Mouse (Mus musculus): Measurements from ENCODE around the gene Kremen2. TPM values are rescaled to one million over a fixed set of nuclear protein-coding genes. Genes with fewer than 3 reads are reported as not detected.

The Kremen2 gene
- total RNA-seq, 2 experiments from 2014 or later = not detected

DNA sequence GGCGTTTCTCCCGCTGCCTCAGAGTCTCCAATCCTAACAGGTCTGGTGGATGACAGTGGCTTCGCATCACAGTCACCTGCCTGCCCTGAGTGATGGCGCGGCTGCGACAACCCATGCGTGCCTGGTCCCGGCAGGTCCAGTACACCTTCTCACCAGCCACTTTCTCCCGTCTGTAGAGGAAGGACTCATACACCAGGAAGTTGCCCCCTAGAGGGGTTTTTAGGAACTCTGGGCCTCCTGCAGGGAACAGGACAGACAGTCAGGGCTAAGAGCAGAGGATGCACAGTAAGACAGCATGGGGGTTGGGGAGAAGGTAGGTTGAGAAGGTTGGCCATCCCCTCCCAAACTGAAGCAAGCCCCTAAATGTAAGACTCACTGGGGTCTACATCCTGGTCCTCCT, 14.6 kb upstream of the Kremen2 start:
- DNase-seq = no peak

DNA sequence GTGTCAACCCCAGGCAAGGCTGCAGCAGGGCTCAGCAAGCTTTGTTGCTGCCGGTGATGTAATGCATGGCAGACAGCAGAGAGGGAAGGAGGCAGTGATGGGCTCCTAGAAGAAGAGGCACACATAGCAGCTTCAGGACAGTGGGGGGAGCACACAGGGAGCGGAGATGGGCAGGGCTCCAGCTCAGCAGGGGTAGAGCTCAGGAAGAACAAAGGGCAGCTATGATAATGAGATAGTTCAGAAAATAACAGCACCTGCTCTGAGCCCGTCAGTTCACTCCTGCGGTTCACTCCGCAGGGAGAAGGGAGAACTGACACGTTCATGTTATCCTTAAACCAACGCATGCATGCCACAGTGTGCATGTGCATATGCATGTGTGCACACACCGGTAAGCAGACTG, 13.2 kb upstream of the Kremen2 start:
- no peak for DNase-seq

DNA sequence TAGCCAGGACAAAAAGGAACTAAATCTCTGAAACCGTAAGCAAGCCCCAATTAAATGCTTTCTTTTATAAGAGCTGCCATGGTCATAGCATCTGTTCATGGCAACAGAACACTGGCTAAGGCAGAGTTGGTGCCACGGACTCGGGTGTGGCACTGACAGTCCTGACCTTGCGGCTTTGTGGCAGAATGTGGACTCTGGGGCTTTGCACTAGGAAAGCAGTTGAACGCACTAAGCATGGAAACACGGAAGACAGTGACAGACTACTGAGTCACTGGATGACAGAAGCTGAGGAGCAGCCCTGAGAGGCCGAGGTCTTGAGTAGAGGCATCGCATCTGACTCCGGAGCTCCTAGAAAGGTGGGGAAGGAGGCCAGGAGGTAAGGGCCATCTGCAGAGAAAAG, 11.9 kb upstream of the Kremen2 start:
- DNase-seq = no peak

DNA sequence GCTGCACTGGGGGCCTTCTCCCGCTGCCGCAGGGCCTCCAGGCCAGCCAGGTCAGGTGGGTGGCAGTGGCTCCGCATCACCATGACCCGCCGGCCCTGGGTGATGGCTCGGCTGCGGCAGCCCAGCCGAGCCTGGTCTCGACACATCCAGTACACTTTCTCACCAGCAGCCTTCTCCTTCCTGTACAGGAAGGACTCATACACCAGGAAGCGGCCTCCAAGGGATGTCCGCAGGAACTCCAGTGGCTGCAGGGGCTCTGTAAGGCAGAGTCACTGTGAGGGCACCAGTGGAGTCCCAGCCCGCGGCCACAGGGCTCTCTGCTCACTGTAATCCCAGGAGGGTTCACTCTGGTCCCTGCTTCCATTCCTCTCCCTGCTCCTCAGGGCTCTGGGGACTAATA, 10.1 kb upstream of the Kremen2 start:
- no peak for DNase-seq

DNA sequence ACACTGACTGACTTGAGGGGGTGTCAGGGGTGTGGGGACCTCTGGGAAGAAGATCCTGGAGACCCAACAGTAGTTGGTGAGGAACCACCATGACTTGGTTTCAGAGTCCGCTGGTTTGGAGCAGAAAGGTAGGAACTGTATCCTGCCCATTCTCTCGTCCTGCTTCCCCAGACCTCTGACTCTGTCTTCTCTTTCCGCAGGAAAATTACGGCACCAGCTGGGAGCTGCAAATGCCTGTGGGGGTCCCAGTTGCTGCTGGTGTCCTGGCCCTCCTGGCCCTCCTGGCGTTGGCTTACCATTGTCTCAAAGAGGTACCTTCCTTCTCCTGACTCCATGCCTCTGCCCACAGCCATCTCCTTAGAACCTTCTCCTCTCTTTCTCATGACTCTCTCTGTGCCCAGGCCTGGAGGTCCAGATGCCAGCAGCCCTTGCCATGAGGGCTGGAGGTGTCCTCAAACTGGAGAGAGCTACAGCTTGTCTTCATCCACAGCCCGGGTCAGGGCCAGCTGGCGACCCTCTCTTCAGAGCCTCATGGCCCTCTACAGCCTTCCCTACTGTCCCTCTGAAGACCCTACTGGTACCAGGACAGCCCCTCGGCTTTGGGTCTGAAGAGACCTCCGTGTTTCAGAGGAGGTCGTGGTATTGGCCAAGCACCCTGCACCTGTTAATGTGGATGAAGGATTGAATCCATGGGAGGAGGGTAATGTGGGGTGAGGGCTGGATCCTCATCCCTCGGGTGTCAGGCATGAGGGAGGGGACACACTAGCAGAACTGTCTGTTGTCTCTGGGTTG, 4.0 kb upstream of the Kremen2 start:
- DNase-seq = no peak

DNA sequence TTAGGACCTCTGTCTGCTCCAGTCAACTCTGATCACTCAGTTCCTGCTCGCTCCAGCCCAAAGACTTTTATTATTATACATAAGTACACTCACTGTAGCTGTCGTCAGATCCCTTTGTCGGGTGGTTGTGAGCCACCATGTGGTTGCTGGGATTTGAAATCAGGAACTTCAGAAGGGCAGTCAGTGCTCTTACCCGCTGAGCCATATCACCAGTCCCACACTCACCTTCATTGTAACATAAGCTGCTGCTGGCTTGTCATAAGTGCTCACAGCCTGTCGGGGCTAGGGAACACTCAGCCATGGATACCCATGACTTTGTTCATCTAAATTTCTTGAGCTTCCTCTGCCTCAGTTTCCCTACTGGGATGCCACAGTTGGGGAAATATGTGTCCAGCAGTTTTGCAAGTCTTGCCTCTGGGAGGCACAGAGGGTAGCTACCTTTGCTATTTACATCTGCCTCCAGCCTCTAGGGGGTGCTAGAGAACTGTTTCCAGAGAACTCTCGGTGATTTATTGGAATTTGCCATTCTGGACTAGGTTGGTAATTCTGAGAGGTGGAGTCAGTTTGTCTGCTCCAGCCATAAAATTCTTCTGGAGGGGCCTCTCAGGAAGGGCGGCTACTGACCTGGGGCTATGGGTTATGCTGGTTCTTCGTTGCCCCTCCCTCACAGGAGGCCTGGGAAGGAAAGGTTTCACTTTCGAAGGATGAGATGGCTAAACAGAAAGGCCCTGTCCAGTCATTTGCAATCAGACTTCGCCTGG, 3.2 kb upstream of the Kremen2 start:
- peak; percentile 47 for DNase-seq

DNA sequence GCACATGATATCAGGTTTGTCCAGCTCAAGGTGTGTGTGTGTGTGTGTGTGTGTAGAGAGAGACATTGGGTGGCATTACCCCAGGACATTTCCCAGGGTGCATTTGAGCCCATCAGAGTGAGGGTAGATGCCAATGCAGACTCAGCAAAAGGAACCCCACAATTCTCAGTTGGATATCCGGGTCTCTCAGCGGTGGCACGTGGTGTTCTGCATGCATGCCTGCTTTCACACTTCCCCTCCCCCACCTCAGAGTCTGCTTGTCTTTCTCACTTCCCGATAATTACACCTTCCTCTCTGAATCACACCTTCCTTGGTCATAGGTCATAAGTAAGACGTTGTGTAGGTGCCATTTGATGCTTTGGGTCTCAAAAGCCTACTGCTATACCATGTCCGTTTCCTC, 2.4 kb upstream of the Kremen2 start:
- no peak for DNase-seq

DNA sequence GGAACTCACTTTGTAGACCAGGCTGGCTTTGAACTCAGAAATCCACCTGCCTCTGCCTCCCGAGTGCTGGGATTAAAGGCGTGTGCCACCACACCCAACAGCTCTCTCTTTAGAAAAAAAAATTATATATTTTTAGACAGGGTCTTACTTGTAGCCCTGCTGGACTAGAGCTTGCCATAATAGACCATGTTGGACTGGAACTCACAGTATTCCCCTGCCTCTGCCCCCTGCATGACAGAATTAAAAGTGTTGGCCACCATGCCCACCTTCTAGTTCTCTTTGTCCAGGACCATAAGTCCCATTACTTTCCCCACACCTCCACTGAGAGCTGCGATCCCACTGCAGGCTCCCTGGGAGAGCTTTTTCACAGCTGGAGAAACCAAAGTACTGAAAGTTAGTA, 1.8 kb upstream of the Kremen2 start:
- no peak for DNase-seq

DNA sequence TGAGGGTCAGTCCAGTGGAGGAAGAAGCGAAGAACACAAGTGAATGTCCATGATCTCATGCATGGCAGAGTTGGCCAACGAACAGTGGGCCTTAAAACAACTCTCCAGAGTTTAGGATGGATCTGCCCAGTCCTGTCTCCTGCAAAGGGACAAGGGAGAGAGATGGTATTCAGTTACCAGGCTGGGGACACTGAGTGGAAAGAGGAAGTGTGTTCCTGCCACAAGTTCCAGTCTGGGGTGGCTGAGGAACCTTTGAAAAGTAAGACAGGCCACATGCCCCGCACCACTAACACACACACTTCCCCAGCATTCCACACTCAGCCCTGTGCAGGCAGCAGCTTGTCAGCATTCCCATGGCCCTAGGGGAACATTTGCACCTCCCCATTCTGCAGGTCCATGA, 1.1 kb upstream of the Kremen2 start:
- no peak for DNase-seq

DNA sequence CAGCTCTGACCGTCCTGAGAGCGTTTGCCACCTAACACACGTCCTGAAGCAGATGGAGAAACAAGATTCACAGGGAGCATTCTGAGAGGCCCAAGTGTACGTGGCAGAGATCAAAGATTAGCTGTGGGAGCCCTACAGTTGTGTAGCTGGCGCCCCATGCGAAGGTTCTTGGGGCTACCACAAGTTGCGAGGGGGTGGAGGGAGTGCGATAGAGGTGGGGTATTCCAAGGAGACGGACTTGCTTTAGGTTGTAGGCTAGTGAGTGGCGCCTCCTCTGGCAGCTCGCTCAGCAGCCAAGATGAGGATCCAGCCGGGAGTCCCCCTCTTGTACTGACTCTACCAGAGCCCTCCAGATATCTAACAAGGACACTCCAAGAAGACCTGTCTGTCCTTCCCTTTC, 678 bp upstream of the Kremen2 start:
- no peak for DNase-seq

DNA sequence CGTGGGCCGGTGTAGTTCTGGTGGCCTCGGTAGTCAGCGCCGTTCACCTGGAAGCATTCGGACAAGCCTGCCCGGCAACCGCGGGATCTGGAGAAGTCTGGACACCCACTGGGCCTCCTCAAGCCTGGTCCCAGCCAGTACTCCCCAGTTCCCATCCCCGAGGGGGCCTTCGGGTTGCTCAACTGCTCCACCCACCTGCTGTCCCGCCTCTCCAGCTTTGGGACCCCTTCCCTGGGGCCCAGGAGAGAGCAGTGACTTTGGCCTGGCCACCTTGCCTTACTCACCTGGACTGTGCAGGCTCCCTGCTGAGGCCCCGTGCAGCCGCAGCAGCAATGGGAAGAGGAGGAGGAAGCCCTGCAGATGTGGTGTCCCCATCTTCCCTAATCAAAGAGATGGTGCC, 982 bp downstream of the Kremen2 start:
- DNase-seq = no peak

DNA sequence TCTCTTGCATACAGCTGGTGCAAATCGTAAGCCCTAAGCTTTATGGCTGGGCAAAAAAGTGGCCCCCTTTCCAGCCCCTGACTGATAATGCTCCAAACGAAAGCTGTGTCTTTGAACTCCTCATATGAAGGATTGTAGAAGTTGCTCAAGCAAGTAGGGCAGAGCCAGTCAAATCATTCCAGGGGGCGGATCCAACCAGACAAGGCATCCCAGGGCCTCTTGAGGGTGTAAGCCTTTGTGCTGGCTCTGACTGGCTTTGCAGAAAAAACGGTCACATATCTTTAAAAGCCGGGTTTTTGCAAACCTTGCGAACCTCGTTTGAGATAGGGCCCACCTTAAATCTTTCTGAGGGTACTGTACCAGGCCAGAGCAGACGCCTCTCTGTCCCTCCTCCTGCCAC, 1.6 kb downstream of the Kremen2 start:
- no peak for DNase-seq

DNA sequence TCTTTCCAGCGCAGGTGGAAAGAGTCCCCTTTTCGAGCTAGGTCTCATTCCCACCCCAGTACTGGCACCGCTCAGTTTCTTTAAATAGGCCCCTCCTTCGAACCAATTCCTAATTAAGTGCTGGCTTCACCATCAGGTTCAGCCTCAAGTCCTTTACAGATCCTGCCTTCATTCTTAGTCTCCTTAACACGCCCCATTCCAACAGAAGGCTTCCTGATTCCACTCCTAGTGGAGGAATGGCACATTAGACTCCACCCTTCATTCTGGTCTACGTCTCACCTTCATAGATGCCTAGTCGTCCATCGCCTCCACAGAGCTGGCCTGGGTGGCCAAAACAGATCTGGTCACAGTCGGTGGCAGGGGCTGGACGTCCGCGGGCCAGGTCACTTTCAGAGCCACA, 2.7 kb downstream of the Kremen2 start:
- no peak for DNase-seq

DNA sequence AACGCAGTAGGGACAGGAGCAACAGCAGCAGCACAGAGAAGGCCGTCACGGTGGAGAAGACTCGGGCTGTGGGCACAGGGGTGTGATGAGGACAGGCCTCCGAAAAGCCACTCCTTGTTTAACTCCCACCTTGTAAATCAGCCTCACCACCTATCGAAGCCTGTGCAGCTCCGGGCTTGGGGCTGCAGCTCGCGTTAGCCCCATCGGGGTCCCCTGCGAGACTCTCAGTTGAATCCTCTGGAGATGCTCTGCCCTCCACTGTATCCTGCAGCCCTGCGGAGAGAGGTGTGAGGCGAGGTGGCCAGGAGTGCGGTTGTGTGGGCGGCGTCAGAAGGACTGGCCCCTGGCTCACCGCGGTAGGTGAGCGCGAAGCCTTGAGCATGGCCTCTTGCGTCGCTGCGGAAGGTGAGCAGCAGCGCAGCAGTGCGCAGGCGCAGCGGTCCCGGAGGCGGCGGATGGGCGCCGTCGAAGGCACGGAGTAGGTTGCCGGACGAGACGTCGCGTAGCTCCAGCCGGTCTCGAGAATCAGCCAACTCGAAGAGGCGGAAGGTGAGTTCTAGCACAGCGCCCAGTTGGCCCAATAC, 3.3 kb downstream of the Kremen2 start:
- DNase-seq = no peak

DNA sequence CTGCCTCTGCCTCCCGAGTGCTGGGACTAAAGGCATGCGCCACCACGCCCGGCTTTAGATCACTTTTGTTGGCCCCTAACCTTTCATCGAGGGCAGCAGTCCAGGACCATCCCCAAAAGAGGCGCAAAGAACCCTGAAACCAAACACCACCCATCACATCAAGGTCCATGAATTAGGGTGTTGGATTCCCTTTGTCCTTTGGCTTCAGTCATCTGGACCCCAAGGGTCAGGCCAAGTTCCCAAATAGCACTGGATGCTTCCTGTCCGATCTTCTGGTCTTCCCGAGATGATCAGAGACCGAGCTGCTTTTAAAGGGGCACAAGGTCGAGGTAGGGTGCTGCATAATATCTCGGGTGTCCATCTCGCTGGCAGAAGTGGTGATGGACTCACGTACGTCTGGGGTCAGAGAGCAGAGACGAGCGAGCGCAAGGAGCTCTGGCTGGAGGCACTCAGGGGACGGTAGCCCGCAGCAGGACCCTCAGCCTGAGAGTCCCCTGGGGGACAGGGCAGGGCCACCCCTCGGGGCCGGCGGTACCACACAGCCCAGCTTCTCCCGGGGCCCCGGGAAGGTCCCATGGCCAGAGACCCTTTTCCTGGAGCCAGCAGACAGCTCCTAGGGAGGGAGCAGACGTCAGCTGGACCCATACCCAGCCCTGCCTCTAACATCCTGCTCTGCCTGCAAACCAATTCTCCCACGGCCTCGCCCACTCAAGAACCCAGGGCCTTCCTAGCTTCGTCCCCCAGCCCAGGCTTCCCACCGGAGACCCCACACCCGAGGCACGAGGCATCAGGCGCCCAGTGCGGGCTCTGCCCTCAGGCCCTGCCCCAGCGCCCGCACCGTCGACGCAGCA, 4.0 kb downstream of the Kremen2 start:
- no peak for DNase-seq

DNA sequence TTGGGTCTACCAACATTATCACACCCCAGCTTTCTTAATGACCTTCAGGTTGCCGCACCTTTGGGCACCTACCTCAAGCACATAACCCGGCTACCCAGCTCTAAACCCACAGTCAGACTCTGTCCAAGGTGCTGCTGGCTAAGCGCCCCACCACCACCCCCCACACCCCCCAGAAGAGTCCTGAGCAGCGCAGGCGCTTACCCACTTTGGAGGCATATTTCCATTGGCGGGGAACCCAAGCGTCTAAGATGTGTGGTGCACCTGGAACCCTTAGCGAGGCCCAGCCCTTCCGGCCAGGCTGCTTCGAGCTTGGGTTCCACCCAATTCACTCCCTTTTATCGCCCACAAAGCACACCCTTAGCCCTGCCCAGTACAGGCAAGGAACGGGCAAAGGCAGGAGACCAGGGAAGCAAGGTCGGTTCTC, 5.0 kb downstream of the Kremen2 start, which contains the start of gene Paqr4:
Paqr4 (minus strand) TSS at position 270 of the 424 bp plus-strand sequence.
- DNase-seq = no peak

DNA sequence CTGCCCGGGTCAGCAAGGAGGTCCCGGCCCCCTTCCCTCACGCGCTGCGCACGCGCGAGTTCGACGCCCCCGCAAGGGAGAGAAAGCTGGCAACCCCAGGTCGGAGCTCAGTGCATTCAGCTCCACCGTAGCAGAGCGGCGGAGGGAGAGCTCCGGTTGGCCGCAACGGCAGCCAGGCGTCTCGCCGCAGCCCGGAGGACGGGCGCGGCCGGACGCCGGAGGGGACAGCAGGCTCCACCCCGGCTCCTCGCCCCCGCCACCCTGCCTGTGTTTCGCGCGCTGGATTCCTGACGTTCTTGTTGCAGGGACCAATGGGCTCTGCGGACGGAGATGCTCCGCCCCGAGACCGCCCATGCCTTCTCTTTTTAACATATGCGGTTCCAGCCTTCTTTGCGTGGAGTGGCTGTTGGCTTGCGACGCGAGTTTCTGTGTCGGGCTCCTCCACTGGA, 5.5 kb downstream of the Kremen2 start:
- DNase-seq = peak; percentile 90

DNA sequence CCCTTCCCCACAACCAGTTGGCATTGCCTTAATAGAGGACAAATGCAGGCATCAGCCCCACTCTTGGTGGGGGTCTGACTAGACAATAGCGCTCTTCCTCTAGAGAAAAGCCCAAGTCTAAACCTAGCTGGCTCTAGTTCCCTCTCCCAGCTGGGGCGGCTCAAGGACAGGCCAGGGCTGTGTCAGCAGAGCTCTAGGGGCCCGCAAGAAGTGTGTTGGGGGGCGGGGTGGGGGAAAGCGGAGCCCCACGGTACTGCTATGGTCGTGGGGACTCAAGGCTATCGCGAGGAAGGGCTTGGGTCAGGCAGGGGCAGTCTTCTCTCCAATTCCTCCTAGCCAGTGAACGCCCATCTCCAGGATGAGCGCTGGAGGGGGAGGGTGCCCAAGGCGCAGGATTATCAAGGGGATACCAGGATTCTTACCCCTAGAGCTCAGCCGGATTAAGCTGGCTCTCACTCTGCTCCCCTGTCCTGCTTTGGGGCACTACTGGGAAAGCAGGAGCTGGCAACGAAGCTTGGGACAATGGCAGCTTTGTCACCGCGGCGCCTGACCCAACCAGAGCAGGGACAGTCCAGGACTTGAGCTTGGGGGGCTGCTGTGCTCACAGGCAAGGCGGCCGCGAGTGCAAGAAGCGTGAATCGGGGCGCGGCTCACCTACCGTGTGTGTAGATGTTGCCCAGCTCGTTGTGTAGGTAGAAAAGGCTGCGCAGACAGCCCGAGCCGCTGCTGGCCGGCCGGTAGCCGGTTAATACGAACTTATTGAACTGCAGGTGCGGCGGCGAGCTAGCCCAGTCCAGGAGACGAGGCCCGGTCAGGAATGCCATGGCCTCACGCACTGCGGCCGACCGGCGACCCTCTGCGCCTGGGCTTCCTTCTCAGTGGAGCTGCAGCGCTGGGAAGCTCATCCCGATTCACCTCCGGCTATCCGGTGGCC, 6.2 kb downstream of the Kremen2 start:
- no peak for DNase-seq

DNA sequence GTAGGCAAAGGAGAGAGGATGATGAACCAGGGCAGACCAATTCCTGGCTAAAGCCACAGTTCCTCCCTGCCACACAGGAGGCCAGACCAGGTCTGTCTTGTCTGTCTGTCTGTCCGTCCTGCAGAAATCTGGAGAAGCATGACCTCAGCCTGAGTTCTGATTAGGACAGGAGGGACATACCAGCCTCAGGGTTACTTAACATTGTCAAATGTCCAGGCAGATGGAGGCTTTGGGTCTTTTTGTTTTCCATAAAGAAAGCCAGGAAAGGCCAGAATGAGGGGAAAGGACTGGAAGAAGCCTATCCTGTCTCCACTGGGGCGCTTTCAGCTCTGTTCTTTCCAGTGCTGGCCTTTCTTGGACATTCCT, 6.8 kb downstream of the Kremen2 start:
- no peak for DNase-seq

DNA sequence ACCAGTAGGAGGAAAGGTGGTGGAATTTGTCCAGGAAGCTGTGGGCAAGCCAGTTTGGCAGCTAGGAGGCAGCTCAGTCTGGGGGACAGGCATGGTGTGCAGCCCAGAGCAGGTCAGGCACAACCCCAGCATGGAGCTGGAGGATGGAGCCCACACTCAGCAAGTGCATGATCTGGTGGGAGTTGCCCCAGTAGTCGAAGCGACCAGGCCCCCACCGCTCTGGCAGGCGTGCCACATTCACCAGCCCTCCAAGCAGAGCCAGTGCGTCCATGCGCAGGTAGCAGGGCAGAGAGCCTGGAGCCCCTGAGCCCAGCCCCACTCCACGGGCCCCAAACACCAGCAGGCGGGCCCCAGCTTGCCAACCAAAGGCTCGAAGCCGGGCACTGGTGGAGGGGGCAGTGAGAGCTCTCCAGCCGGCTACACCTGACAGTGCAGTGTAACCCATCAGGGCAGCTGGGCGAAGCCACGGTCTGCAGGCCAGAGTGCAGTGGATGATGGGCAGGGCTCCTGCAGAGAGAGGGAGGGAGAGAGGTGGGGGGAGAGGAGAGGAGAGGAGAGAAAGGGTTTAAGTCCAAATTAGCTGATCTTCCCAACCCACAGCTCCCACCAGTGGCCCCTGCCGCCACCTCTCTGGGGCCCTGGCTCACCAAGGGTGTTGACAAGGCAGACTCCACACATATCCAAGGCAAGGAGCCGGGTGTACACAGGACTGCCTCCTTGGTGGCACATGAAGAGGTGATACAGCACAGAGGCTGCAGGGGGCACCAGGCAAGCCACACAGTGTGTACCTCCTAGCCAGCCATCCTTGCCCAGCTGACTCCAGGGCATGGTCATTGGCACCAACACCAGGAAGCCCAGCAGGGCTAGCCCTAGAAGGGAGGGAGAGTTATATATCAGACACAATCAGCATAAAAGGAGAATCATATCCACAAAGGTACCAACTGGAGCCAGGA, 7.9 kb downstream of the Kremen2 start:
- no peak for DNase-seq
